8 mouse cellular contexts compared by ENCODE assay signal in the genomic region with DNA sequence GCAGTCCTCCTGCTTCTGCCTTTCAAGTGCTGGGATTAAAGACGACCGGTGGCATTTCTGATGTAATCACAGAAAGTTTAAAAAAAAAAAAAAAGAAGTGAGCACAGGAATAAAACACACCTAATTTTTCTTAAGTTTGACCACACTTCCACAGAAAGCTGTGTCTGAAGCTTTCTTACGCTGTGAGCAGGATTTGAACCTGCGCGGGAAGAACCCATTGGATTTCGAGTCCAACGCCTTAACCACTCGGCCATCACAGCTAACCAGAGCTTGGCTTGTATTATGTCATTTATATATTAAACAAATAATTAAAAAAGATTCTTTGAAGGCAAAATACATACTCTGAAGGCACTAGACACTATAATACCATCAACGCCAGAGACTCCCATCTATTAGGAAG. TPM values are rescaled to one million over a fixed set of nuclear protein-coding genes. Genes with fewer than 3 reads are reported as not detected.
DNase-seq lines count a peak whose midpoint lies in the region; ATAC-seq lines count a peak whose summit lies in the region.

No protein-coding gene starts in this region.

- H3K4me2 ChIP-seq in embryonic facial prominence, embryonic 13.5 days: peak overlapping the region; percentile 67
- H3K4me2 ChIP-seq in liver, embryonic 12.5 days: peak overlapping the region; percentile 76
- peak overlapping the region; percentile 76 for H3K4me2 ChIP-seq in stomach, embryonic 15.5 days

- DNase-seq in adrenal gland, postnatal 25 days: peak; percentile 75
- peak; percentile 89 for DNase-seq in heart, embryonic 10.5 days (ENCODE audit: low spot score)
- peak; percentile 64 to 87 for DNase-seq in kidney, adult 8-10 months

- WGBS in embryonic facial prominence, embryonic 13.5 days: under 1% methylated on average over 9 of the region's 9 CpGs
- WGBS in heart, embryonic 10.5 days: under 1% methylated on average over 9 of the region's 9 CpGs
- 0% methylated on average over 9 of the region's 9 CpGs for WGBS in liver, embryonic 12.5 days (ENCODE audit: insufficient replicate concordance)
- under 1% methylated on average over 9 of the region's 9 CpGs for WGBS in stomach, embryonic 15.5 days

- H3K4me3 ChIP-seq in embryonic facial prominence, embryonic 13.5 days: peak overlapping the region; percentile 46
- H3K4me3 ChIP-seq in heart, embryonic 10.5 days: peak overlapping the region; percentile 65
- H3K4me3 ChIP-seq in liver, embryonic 12.5 days: peak overlapping the region; percentile 71
- peak overlapping the region; percentile 52 for H3K4me3 ChIP-seq in stomach, embryonic 15.5 days (replicated peaks)

- H3K4me1 ChIP-seq in embryonic facial prominence, embryonic 13.5 days: peaks cover 4% of the 10 kb centered on the region; the same call in 1 of the 2 replicates
- H3K4me1 ChIP-seq in heart, embryonic 10.5 days: no peaks in the 10 kb centered on the region
- peaks cover 18% of the 10 kb centered on the region for H3K4me1 ChIP-seq in liver, embryonic 12.5 days
- H3K4me1 ChIP-seq in stomach, embryonic 15.5 days: no peaks in the 10 kb centered on the region

- peaks cover 33% of the 10 kb centered on the region for H3K27me3 ChIP-seq in embryonic facial prominence, embryonic 13.5 days
- H3K27me3 ChIP-seq in heart, embryonic 10.5 days (ENCODE audit: insufficient read depth, poor library complexity, severe bottlenecking): peaks cover 5% of the 10 kb centered on the region; the same call in 1 of the 2 replicates
- no peaks in the 10 kb centered on the region for H3K27me3 ChIP-seq in liver, embryonic 12.5 days (replicated peaks)
- no peaks in the 10 kb centered on the region for H3K27me3 ChIP-seq in stomach, embryonic 15.5 days (replicated peaks)

- H3K27ac ChIP-seq in embryonic facial prominence, embryonic 13.5 days: no peak overlapping the region
- 0 out of 2 replicates have a peak overlapping the region, but pooled peaks have one; percentile 36 for H3K27ac ChIP-seq in heart, embryonic 10.5 days
- peak overlapping the region; percentile 86 for H3K27ac ChIP-seq in liver, embryonic 12.5 days
- H3K27ac ChIP-seq in stomach, embryonic 15.5 days: no peak overlapping the region

- ATAC-seq in CD4-positive, CD25-positive, alpha-beta regulatory T cell, adult 4 months: peak; percentile 46
- ATAC-seq in embryonic facial prominence, embryonic 13.5 days (ENCODE audit: insufficient number of reproducible peaks, insufficient read depth, low FRiP score, low TSS enrichment, low read depth): peak; percentile 75
- ATAC-seq in liver, embryonic 12.5 days: peak; percentile 63; the same call in 1 of the 2 replicates
- peak; percentile 78 for ATAC-seq in monocyte, adult 5-6 weeks (replicated peaks; ENCODE audit: insufficient number of reproducible peaks, low FRiP score, low TSS enrichment, poor library complexity, severe bottlenecking)
- ATAC-seq in stomach, embryonic 15.5 days (ENCODE audit: insufficient read depth, low FRiP score, low read depth): peak; percentile 81

- no peaks in the 10 kb centered on the region for H3K36me3 ChIP-seq in embryonic facial prominence, embryonic 13.5 days
- H3K36me3 ChIP-seq in heart, embryonic 10.5 days: no peaks in the 10 kb centered on the region
- no peaks in the 10 kb centered on the region for H3K36me3 ChIP-seq in liver, embryonic 12.5 days
- no peaks in the 10 kb centered on the region for H3K36me3 ChIP-seq in stomach, embryonic 15.5 days

- H3K9me3 ChIP-seq in embryonic facial prominence, embryonic 13.5 days: no peaks in the 10 kb centered on the region
- no peaks in the 10 kb centered on the region for H3K9me3 ChIP-seq in heart, embryonic 10.5 days
- H3K9me3 ChIP-seq in liver, embryonic 12.5 days (replicated peaks): no peaks in the 10 kb centered on the region
- H3K9me3 ChIP-seq in stomach, embryonic 15.5 days: no peaks in the 10 kb centered on the region

- H3K9ac ChIP-seq in embryonic facial prominence, embryonic 13.5 days: peak overlapping the region; percentile 54; the same call in 1 of the 2 replicates
- peak overlapping the region; percentile 78 for H3K9ac ChIP-seq in liver, embryonic 12.5 days
- peak overlapping the region; percentile 29; the same call in 1 of the 2 replicates for H3K9ac ChIP-seq in stomach, embryonic 15.5 days

RNA-seq across cellular contexts. Expression of a gene that starts 12.7 kb away (rescaled TPM):
- polyA plus RNA-seq in CD4-positive, CD25-positive, alpha-beta regulatory T cell, adult 4 months (2017; shearing (Covaris generic)): under 1 TPM in 1 of 2 experiments, not detected in 1; 0.74 TPM
- total RNA-seq in adrenal gland, postnatal 25 days (2021): not detected in 2 replicates
- 0.59 and 1.2 TPM in 2 replicates for polyA plus RNA-seq in embryonic facial prominence, embryonic 13.5 days (2015; fragmentation: Nextera tagmentation; extraction: Ambion mirVana)
- 0.30 and 0.33 TPM in 2 replicates for polyA plus RNA-seq in heart, embryonic 10.5 days (2016; fragmentation: Nextera tagmentation; extraction: Ambion mirVana)
- polyA plus RNA-seq in liver, embryonic 12.5 days (2016; fragmentation: Nextera tagmentation; extraction: Ambion mirVana): 0.22 and 0.33 TPM in 2 replicates
- 0.10 to 0.64 TPM in 2 of 3 replicates, not detected in the other for total RNA-seq in monocyte, adult 5-6 weeks (2017)
- polyA plus RNA-seq in stomach, embryonic 15.5 days (2015; fragmentation: Nextera tagmentation; extraction: Ambion mirVana): 0.94 and 1.5 TPM in 2 replicates

RNA-seq across cellular contexts. Expression of a gene that starts 13.1 kb away (rescaled TPM):
- polyA plus RNA-seq in CD4-positive, CD25-positive, alpha-beta regulatory T cell, adult 4 months (2017; shearing (Covaris generic)): not detected
- 30.0 and 61.8 TPM in 2 replicates for total RNA-seq in adrenal gland, postnatal 25 days (2021)
- 5.2 and 5.4 TPM in 2 replicates for polyA plus RNA-seq in embryonic facial prominence, embryonic 13.5 days (2015; fragmentation: Nextera tagmentation; extraction: Ambion mirVana)
- 3.5 and 4.5 TPM in 2 replicates for polyA plus RNA-seq in heart, embryonic 10.5 days (2016; fragmentation: Nextera tagmentation; extraction: Ambion mirVana)
- polyA plus RNA-seq in liver, embryonic 12.5 days (2016; fragmentation: Nextera tagmentation; extraction: Ambion mirVana): 9.3 and 17.8 TPM in 2 replicates
- 11.3 to 37.5 TPM in 2 of 3 replicates, not detected in the other for total RNA-seq in monocyte, adult 5-6 weeks (2017)
- 4.9 and 13.3 TPM in 2 replicates for polyA plus RNA-seq in stomach, embryonic 15.5 days (2015; fragmentation: Nextera tagmentation; extraction: Ambion mirVana)

RNA-seq across cellular contexts. Expression of a gene that starts 13.4 kb away (rescaled TPM):
- 1 to 10 TPM in 1 of 2 experiments, not detected in 1; 4.8 TPM for polyA plus RNA-seq in CD4-positive, CD25-positive, alpha-beta regulatory T cell, adult 4 months (2017; shearing (Covaris generic))
- 121 and 135 TPM in 2 replicates for total RNA-seq in adrenal gland, postnatal 25 days (2021)
- 9.5 and 15.3 TPM in 2 replicates for polyA plus RNA-seq in embryonic facial prominence, embryonic 13.5 days (2015; fragmentation: Nextera tagmentation; extraction: Ambion mirVana)
- polyA plus RNA-seq in heart, embryonic 10.5 days (2016; fragmentation: Nextera tagmentation; extraction: Ambion mirVana): 3.1 and 6.4 TPM in 2 replicates
- 4.4 and 4.8 TPM in 2 replicates for polyA plus RNA-seq in liver, embryonic 12.5 days (2016; fragmentation: Nextera tagmentation; extraction: Ambion mirVana)
- 6.8 to 12.3 TPM (median 11.3 TPM) in 3 replicates for total RNA-seq in monocyte, adult 5-6 weeks (2017)
- 4.6 and 5.5 TPM in 2 replicates for polyA plus RNA-seq in stomach, embryonic 15.5 days (2015; fragmentation: Nextera tagmentation; extraction: Ambion mirVana)

RNA-seq across cellular contexts. Expression of a gene that starts 18.9 kb away (rescaled TPM):
- polyA plus RNA-seq in CD4-positive, CD25-positive, alpha-beta regulatory T cell, adult 4 months (2017; shearing (Covaris generic)): 1 to 10 TPM; 5.4 to 6.7 TPM
- 82.8 and 97.8 TPM in 2 replicates for total RNA-seq in adrenal gland, postnatal 25 days (2021)
- 26.0 and 31.3 TPM in 2 replicates for polyA plus RNA-seq in embryonic facial prominence, embryonic 13.5 days (2015; fragmentation: Nextera tagmentation; extraction: Ambion mirVana)
- 10.6 and 21.8 TPM in 2 replicates for polyA plus RNA-seq in heart, embryonic 10.5 days (2016; fragmentation: Nextera tagmentation; extraction: Ambion mirVana)
- 44.1 and 49.4 TPM in 2 replicates for polyA plus RNA-seq in liver, embryonic 12.5 days (2016; fragmentation: Nextera tagmentation; extraction: Ambion mirVana)
- 13.3 to 29.5 TPM (median 23.6 TPM) in 3 replicates for total RNA-seq in monocyte, adult 5-6 weeks (2017)
- 19.1 and 19.3 TPM in 2 replicates for polyA plus RNA-seq in stomach, embryonic 15.5 days (2015; fragmentation: Nextera tagmentation; extraction: Ambion mirVana)

RNA-seq across cellular contexts. Expression of a gene that starts 20.5 kb away (rescaled TPM):
- polyA plus RNA-seq in CD4-positive, CD25-positive, alpha-beta regulatory T cell, adult 4 months (2017; shearing (Covaris generic)): not detected
- total RNA-seq in adrenal gland, postnatal 25 days (2021): 50.6 and 64.7 TPM in 2 replicates
- 78.1 and 82.3 TPM in 2 replicates for polyA plus RNA-seq in embryonic facial prominence, embryonic 13.5 days (2015; fragmentation: Nextera tagmentation; extraction: Ambion mirVana)
- polyA plus RNA-seq in heart, embryonic 10.5 days (2016; fragmentation: Nextera tagmentation; extraction: Ambion mirVana): 18.7 and 42.5 TPM in 2 replicates
- polyA plus RNA-seq in liver, embryonic 12.5 days (2016; fragmentation: Nextera tagmentation; extraction: Ambion mirVana): 24.0 and 28.2 TPM in 2 replicates
- 17.4 to 59.7 TPM in 2 of 3 replicates, not detected in the other for total RNA-seq in monocyte, adult 5-6 weeks (2017)
- polyA plus RNA-seq in stomach, embryonic 15.5 days (2015; fragmentation: Nextera tagmentation; extraction: Ambion mirVana): 36.1 and 42.9 TPM in 2 replicates

Comparison
In these comparisons a context has a peak if more than half of its experiments do, and no peak if none do; other contexts are left out.
1. H3K27ac ChIP-seq: peak in heart, embryonic 10.5 days (single experiment) and liver, embryonic 12.5 days (single experiment); none in embryonic facial prominence, embryonic 13.5 days (single experiment) and stomach, embryonic 15.5 days (single experiment).
2. Peak in every context shown above with its lines, with median percentiles within 50 percentile points of each other: ATAC-seq, DNase-seq, H3K4me2 ChIP-seq, H3K4me3 ChIP-seq and H3K9ac ChIP-seq.